Mouse (Mus musculus) urinary bladder, postnatal 4 days (tissue): ENCODE measurements around the gene Plscr4.

ENCODE experiments used
- DNase-seq, 2 experiments: peaks; one replicate each; pipeline ENCODE4 v3.0.0; 2021 to 2022; ENCODE audit warnings: low spot score in 2 of 2

The Plscr4 gene

DNA sequence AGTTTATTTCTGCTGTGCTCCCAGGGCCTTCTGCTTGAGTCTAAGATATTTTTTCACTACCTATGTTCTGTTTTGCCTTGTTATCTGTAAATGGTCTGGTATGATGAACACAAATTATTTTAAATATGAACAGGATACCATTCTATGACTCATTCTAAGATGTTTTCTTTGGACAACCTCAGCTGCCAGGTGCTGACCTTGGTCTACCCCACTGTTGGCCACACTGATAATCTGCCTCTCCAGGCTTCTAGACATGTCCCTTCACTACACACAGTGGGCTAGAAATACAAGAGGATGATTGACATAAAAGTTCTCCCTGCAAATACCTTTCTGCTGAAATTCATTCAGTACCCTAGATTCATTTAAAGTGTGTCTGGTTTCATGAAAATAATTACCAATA is 54.5 kb downstream of the Plscr4 start:
- DNase-seq, result no peak

DNA sequence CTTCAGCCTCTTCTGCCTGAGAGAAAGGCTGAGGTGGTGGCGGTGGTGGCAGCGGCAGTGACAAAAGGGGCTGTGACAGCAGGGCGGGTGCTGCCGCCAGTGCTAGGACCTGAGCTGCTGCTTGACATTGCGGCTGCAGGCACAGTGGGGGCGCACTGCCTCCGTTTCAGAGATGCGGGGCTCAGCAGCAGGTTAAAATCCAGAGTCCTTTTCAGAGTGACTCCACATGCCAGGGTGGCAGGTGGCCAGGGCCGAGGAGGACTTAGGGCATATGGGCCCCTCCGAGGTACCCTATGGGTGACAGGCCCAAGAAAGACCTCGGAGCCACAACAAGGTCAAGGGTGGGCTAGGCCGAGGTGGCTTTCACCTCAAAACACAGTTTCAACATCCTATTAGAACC is 59.9 kb downstream of the Plscr4 start:
- DNase-seq, result no peak

DNA sequence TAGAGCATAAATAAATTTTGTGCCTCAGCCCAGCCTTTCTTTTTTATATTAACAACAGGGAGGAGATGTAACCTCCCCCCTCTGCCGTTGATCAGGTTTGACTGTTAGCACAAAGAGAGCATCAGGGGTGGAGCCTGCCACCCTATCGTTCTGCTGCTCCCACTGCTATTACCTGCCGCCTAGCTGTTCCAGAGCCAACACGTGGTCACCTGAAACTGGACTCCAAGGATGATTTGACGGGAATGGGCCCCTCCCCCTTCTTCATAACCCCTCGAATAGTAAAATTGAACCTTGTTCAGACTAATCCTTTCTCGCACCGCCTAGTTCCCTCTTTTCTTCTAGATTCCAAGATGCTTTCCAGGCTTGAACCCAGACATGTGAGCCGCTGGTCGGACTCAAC is 63.6 kb downstream of the Plscr4 start:
- no peak for DNase-seq

DNA sequence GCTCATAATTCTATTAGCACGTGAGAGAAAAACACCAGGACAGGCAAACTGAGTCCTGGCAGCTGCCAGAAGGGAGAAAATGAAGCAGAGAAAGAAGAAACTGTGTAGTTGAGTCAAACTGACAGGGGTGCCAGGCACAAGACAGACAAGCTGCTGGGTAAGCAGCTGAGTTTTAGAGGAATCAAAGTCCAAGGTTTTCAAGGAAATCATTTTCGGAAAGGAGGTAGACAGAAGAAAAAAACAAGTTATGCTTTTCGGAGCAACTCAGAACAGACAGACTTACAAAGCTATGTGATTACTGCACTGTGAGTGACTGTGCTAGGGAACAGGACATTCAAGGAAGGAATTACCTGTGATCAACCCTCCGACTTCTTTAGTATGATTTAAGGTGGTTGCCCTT is 67.3 kb downstream of the Plscr4 start:
- DNase-seq, result no peak

DNA sequence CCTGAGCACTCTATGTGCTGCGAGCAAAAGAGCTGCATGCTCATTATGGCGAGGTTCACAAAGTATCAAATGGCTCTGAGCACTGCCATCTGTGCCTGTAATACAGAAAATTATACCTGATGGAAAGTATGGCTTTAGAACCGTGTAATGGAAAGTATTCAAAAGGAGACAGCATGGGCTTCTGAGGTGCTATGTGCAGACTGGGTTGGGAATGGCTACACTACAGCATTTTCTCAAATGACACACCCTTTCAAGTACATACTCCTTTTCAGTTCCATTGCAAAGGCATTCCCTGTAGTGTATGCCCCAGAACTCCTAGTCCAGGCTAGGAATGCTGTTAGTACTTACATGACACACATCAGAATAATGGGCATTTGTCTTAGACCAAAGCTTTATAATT is 72.9 kb downstream of the Plscr4 start:
- DNase-seq, result no peak

DNA sequence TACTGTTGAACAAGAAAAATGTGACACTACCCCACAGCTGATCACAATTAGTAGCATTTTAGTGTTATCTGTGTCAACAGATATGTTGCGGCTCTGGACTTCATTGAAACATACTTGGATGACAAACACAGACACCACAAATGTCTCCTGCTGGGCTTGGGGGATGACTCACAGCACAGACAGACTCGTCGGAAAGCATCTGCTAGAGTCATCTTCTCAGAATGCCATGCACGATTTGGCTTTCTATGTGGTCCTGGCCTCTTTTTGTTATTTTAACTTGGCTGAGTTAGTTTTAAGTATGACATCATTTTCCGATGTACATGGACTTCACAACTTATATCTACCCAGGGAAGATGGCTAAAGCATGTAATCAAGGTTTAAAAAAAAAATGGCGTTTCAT is 80.6 kb downstream of the Plscr4 start:
- no peak for DNase-seq

DNA sequence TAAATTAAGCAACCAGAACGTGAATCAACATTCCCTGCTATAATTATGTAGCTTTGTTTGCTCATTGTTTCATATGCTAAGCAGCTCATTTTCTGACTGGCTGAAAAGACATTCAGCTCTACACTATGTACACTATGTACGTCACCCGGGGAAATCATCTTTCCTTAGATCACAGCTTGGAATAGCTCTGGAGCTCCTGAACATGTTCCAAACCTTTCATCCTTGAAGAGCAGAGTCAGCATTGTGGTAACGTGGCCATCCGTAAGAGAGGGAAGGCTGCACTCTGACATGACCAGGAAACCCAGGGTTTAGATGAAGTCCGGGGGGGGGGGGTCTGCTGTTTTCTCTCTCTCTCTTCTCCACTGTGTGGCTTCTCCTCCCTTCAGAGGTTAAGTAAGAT is 81.0 kb downstream of the Plscr4 start:
- DNase-seq, result no peak
